Mouse (Mus musculus): ENCODE results near the gene H2al2a.
"Not testable (repeated sequence)": the region's sequence is repeated elsewhere in the genome, so short reads cannot be mapped to it uniquely, and the experiment has no call there.

Gene H2al2a

DNA sequence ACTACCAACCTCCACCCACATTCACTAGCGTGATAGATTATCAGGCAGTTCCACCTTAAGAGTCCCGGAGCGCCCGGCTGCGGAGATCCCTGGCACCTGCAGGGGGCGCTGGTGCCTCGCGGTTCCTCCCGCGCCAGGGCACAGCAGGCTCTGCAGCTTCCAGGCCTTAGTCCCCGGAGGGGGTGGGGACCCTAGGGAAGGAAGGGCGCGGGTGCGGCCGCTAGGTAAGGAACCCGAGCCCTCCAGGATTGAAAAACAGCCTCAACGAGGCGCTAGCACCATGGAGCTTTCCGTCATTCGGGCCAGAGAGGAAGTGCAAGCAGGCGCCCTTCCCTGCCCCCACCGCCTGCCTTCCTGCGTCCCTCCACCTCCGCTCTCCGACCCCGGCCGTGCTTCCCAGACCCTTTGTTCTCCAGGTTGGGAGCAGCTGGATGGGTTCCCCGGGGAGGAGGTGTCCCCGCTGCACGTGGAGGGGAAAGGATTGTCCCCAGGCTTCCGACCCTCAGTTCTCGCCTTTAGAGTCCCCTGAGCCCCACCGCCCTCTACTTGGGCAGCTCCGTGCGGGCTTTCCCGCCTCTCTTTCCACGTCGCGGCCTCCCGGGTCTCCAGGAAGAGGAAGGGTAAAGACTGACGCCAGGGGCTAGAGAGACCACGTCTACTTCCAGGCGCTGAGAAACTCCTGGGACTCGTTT, 30.8 kb upstream of the H2al2a start:
- DNase-seq: peak; percentile 97

- DNase-seq: peak; percentile 58 to 67
Observed at GRCm38 (mm10) chr2:18026116-18026947, 29.6 kb upstream of the H2al2a start.

DNA sequence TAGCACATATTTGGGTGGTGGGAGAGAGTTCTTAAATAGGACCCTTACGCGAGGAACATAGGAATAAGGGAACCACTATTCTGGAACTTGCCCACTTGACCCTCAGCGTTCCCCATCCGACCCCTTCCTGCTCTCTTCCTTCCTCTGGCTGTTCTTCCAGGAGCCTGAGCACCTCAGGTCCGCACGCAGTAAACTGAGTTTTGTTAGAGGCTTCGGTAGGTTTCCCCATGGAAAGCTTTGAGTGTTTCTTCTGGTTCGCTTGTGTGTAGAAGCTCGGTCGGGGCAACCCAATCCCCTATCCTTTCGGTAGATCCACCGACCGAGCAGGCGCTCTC, 29.0 kb upstream of the H2al2a start:
- no peak for DNase-seq

GRCm38 (mm10) chr2:18025116-18025515, 28.4 kb upstream of the H2al2a start:
- no peak for DNase-seq

- no peak for DNase-seq
Observed at GRCm38 (mm10) chr2:18022886-18023285, 26.1 kb upstream of the H2al2a start.

- no peak for DNase-seq
Observed at GRCm38 (mm10) chr2:18019122-18019521, 22.4 kb upstream of the H2al2a start.

- DNase-seq: no peak
Observed at GRCm38 (mm10) chr2:18017321-18017720, 20.6 kb upstream of the H2al2a start.

DNA sequence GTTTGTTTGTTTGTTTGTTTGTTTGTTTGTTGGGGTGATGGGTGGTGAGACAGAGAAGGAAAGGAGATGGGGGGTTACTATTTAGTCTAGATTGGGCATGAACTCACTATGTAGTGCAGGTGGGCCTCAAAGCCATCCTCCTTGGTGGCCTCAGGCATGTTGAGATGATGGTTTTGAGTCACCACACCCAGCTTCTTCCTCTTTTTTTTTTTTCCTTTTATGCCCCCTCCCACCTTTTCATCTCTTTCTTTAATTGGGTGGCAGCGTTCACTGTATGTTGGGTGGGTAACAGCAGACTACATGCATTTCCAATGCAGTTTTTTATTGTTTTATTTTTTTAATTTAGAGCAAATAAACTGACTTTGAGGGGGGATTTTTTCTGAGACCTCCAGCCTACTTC, 19.9 kb upstream of the H2al2a start:
- DNase-seq: no peak

DNA sequence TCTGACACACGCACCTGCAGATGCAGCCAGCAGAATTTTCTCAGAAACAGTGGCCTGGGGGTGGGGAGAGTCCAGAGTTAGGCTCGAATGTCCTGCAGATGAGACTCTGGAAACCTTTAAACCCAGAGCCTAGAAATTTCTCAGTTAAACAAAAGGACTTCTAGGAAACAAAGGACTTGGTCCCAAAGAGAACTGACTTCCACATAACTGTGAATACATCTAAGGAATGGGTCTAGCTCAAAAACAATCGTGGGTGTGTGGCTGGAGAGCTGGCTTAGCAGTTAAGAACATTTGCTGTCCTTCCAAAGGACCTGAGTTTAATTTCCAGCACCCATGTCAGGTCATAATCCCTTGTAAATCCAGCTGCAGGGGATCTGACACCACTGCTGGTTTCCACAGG, 18.8 kb upstream of the H2al2a start:
- DNase-seq: no peak

DNA sequence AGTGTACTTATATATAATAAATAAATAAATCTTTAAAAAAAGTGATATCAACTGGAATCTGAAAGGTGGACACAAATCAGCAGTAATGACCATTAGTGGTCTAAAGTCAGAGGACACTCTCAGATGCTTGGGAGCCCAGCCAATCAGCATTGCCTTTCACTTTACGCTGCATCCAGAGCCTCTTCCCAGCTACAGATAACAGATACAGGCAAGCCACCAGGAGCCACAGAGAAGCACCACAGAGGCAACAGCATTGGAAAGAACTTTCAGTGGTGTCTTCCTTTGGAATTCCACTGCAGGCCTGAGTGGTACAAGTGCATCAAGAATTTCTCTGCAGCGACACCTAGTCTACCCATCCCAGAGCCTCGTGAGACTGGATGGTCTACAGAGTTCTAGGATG, 16.1 kb upstream of the H2al2a start:
- no peak for DNase-seq

- DNase-seq: no peak
Observed at GRCm38 (mm10) chr2:18011226-18011625, 14.5 kb upstream of the H2al2a start.

GRCm38 (mm10) chr2:18005137-18005536, 8.4 kb upstream of the H2al2a start:
- DNase-seq: no peak

DNA sequence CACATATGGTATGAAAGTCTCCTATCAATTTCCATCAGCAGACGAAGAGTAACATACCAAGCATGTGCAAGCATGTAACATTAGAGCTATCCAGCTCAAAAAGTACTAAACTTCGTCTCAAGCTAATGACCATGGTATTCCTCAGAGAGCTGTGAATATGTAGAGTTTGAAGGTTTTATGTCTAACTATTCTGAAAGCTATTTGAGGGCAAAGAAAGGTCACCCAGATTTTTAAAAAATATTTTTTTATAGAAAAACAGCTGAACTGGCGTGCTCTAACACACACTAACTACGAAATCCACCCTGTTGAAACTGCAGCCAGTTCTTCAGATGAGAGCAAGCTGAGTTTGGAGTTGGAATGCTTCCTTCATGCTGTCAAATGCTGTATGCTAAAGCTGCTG, 7.5 kb upstream of the H2al2a start:
- no peak for DNase-seq

GRCm38 (mm10) chr2:18002306-18002705, 5.5 kb upstream of the H2al2a start:
- DNase-seq: no peak

GRCm38 (mm10) chr2:17989562-17989961, 7.2 kb downstream of the H2al2a start:
- no peak for DNase-seq

- DNase-seq: no peak
Observed at GRCm38 (mm10) chr2:17989115-17989514, 7.6 kb downstream of the H2al2a start.

DNA sequence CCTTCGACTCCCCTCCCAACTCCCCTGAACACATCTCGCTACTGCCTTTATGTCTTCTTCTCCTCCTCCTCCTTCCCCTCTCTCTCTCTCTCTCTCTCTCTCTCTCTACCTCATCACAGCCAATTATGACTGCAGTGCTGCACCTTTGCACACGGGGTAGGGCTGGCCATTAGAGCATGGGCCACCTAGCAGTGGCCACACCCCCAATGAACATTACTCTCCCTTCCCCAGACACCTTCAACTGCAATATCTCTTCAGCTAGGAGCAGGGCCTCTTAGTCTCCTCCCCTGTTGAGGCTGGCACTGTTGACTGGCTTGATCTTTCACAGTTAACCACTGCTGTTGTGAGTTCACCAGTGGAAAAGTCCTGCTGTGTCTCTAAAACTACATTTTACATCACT, 10.1 kb downstream of the H2al2a start:
- no peak for DNase-seq

DNA sequence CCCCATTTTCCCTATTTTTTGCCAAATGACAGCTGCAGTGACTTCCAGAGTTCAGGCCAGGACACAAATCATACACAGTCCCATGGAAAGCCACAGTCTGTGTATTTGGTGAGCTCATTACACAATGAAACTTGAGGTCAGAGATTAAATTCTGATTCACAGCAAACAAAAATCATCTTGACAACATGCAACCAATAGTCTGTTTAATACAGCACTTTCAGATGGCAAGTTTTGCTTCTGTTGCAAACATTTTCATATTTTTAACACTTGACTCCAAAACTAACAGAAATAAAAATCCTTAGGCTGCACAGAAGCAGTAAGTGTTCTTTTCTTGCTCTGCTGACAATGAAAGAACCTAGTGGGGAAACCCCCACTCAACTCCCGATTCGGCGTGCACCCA, 12.0 kb downstream of the H2al2a start:
- no peak for DNase-seq

GRCm38 (mm10) chr2:17982747-17983146, 14.0 kb downstream of the H2al2a start:
- DNase-seq: no peak

GRCm38 (mm10) chr2:17978706-17979105, 18.1 kb downstream of the H2al2a start:
- no peak for DNase-seq

DNA sequence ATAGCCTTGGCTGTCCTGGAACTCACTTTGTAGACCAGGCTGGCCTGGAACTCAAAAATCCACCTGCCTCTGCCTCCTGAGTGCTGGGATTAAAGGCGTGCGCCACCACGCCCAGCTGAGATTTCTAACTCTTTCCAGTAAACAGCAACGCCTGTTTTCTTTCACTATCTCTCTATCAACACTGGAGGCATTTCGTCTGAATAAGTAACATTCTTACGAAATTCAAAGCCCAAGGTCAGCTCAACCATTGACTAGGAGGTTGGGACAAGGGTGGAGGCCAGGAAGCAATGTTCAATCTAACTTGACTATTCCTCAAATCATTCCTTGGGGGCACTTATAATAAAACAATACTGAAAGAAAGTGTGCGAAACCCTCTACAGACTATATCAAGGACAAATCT, 18.5 kb downstream of the H2al2a start:
- DNase-seq: not testable (repeated sequence)

GRCm38 (mm10) chr2:17977645-17978044, 19.1 kb downstream of the H2al2a start:
- DNase-seq: not testable (repeated sequence)

- no peak for DNase-seq
Observed at GRCm38 (mm10) chr2:17975601-17976327, 21.0 kb downstream of the H2al2a start.
